Mouse (Mus musculus) adrenal gland, adult 8-10 months (tissue): Measurements from ENCODE around the gene Gm21704. TPM values are rescaled to one million over a fixed set of nuclear protein-coding genes. Genes with fewer than 3 reads are reported as not detected.
"Not testable (repeated sequence)": the region's sequence is repeated elsewhere in the genome, so short reads cannot be mapped to it uniquely, and the experiment has no call there.

Experiments used
- DNase-seq: peaks from one replicate; pipeline ENCODE4 v3.0.0; 2022
- total RNA-seq, 4 experiments: library from RNA; stranded (reverse); gene quantifications; 2 replicates each; pipeline ENCODE4 v1.2.4; 2022

Gene Gm21704
- not detected for total RNA-seq

- not testable (repeated sequence) for DNase-seq
These were observed at the start of gene Gm21704, which contains the start of gene Gm21708 for GRCm38 (mm10) chrY:3410067-3410466. Gene Gm21704, minus strand, starts transcription at chrY:3410167. Gene Gm21708, minus strand, starts transcription at chrY:3410167.

- DNase-seq: not testable (repeated sequence)
These were observed 64.7 kb downstream of the Gm21704 start, which contains the start of gene Gm21693 for GRCm38 (mm10) chrY:3345229-3345628. Gene Gm21693, minus strand, starts transcription at chrY:3345329.

GRCm38 (mm10) chrY:3340661-3341060 lies 69.3 kb downstream of the Gm21704 start:
- DNase-seq: peak; percentile 5

Other genes with a start within 250 kb of the Gm21704 start
- not detected for gene Gm21677, start 103.7 kb downstream of the Gm21704 start, total RNA-seq
- not detected for gene Gm21693, start 64.8 kb downstream of the Gm21704 start, total RNA-seq
- gene Gm21708, start within 50 bp of the Gm21704 start, total RNA-seq: not detected